ENCODE assay signal across 15 mouse cellular contexts in genomic region chr4:132809621-132810020, GRCm38 (mm10). TPM values are rescaled to one million over a fixed set of nuclear protein-coding genes. Genes with fewer than 3 reads are reported as not detected.
DNase-seq lines count a peak whose midpoint lies in the region; ATAC-seq and TF ChIP-seq lines count a peak whose summit lies in the region.
"Had no signal": no experiment of that assay in that cellular context is flagged by ENCODE, and none has a peak within 500 bp of the region (broad histone marks: within the 10 kb centered on the region; RNA-seq: fewer than 3 reads in every experiment).

No protein-coding gene starts in this region.

- H3K36me3 ChIP-seq in heart, embryonic 12.5 days: no peaks in the 10 kb centered on the region
- H3K36me3 ChIP-seq in liver, adult 2 months (ENCODE audit: control insufficient read depth, insufficient read depth, low read length): no peaks in the 10 kb centered on the region
- H3K36me3 ChIP-seq: embryonic facial prominence, embryonic 15.5 days; limb, embryonic 12.5 days; neural tube, embryonic 13.5 days had no signal

- no peak overlapping the region for H3K9ac ChIP-seq in heart, embryonic 12.5 days
- no peak overlapping the region for H3K9ac ChIP-seq in liver, adult 2 months (ENCODE audit: low read depth, low read length)
- H3K9ac ChIP-seq: embryonic facial prominence, embryonic 15.5 days; limb, embryonic 12.5 days; neural tube, embryonic 13.5 days had no signal

- no peak for ATAC-seq in heart, embryonic 12.5 days (ENCODE audit: insufficient number of reproducible peaks, low FRiP score)

- H3K4me3 ChIP-seq in heart, embryonic 12.5 days: no peak overlapping the region
- H3K4me3 ChIP-seq in liver, adult 2 months (ENCODE audit: insufficient read depth, low read depth, low read length): no peak overlapping the region
- H3K4me3 ChIP-seq: embryonic facial prominence, embryonic 15.5 days; limb, embryonic 12.5 days; neural tube, embryonic 13.5 days had no signal

- WGBS in heart, embryonic 12.5 days: 79% methylated on average over 5 of the region's 5 CpGs
- WGBS in liver, adult 2 months: 86% methylated on average over 5 of the region's 5 CpGs

- H3K27ac ChIP-seq in heart, embryonic 12.5 days (ENCODE audit: poor library complexity, severe bottlenecking): no peak overlapping the region
- peak overlapping the region; percentile 20; the same call in 1 of the 2 replicates for H3K27ac ChIP-seq in liver, adult 2 months (replicated peaks; ENCODE audit: insufficient read depth, low read depth, low read length)
- H3K27ac ChIP-seq: embryonic facial prominence, embryonic 15.5 days; limb, embryonic 12.5 days; neural tube, embryonic 13.5 days had no signal

- no peak for TF ChIP-seq POLR2A in liver, adult 2 months (IDR thresholded peaks at IDR 0.05; ENCODE audit: extremely low read depth, insufficient read depth, low read length)

- no peaks in the 10 kb centered on the region for H3K27me3 ChIP-seq in heart, embryonic 12.5 days (replicated peaks)
- H3K27me3 ChIP-seq in liver, adult 2 months (ENCODE audit: control insufficient read depth, insufficient read depth, low read length): no peaks in the 10 kb centered on the region
- H3K27me3 ChIP-seq: embryonic facial prominence, embryonic 15.5 days; limb, embryonic 12.5 days; neural tube, embryonic 13.5 days had no signal

- peak; percentile 20 to 46 for DNase-seq in heart, adult 18-20 months
- peak; percentile 67 to 70 for DNase-seq in right cerebral cortex, adult 2 months (ENCODE audit: low spot score in 2 of 2)
- no peak for DNase-seq in right cerebral cortex, postnatal 14 days
- DNase-seq in liver, adult 2 months (ENCODE audit: extremely low read depth, low read depth, low spot score): peak; percentile 23
- peak; percentile 78 for DNase-seq in telencephalon, adult 2 months (ENCODE audit: low read depth, low spot score)
- DNase-seq in cerebellum, adult 18-20 months: no peak
- DNase-seq in urinary bladder, adult 18-20 months (ENCODE audit: low spot score in 2 of 2): no peak
- DNase-seq: adrenal gland, postnatal 14 days; cerebellum, adult 9-11 months; gastrocnemius, postnatal 36 days; kidney, adult 11 months had no signal

- TF ChIP-seq CTCF in liver, adult 2 months (IDR thresholded peaks at IDR 0.05; ENCODE audit: low read depth, low read length): no peak

- H3K4me2 ChIP-seq in heart, embryonic 12.5 days: no peak overlapping the region
- H3K4me2 ChIP-seq: embryonic facial prominence, embryonic 15.5 days; limb, embryonic 12.5 days; neural tube, embryonic 13.5 days had no signal

- peaks cover 10% of the 10 kb centered on the region for H3K9me3 ChIP-seq in heart, embryonic 12.5 days (replicated peaks)
- H3K9me3 ChIP-seq: neural tube, embryonic 13.5 days had no signal

- H3K4me1 ChIP-seq in heart, embryonic 12.5 days (replicated peaks): peaks cover 21% of the 10 kb centered on the region
- H3K4me1 ChIP-seq in liver, adult 2 months (ENCODE audit: control insufficient read depth, insufficient read depth, low read length): no peaks in the 10 kb centered on the region
- H3K4me1 ChIP-seq: embryonic facial prominence, embryonic 15.5 days; limb, embryonic 12.5 days; neural tube, embryonic 13.5 days had no signal

- no peaks in the 10 kb centered on the region for H3K79me2 ChIP-seq in liver, adult 2 months (ENCODE audit: control insufficient read depth, insufficient read depth, low read length)

RNA-seq across cellular contexts. Expression of gene Themis2, which starts 13.4 kb away (rescaled TPM):
- total RNA-seq in heart, adult 18-20 months (2021): 1 to 10 TPM; 1.5 to 2.1 TPM
- 0.50 TPM in 2 replicates for polyA plus RNA-seq in heart, embryonic 12.5 days (2016; fragmentation: Nextera tagmentation; extraction: Ambion mirVana)
- total RNA-seq in liver, adult 2 months (2014; rRNA removed): 2.5 and 3.0 TPM in 2 replicates
- 1.3 and 3.1 TPM in 2 replicates for polyA plus RNA-seq in liver, adult 2 months (2012; rRNA removed)

RNA-seq across cellular contexts. Expression of gene Ppp1r8, which starts 33.3 kb away (rescaled TPM):
- total RNA-seq in heart, adult 18-20 months (2021): 10 to 100 TPM; 18.8 to 20.5 TPM
- 28.6 and 30.0 TPM in 2 replicates for polyA plus RNA-seq in heart, embryonic 12.5 days (2016; fragmentation: Nextera tagmentation; extraction: Ambion mirVana)
- total RNA-seq in liver, adult 2 months (2014; rRNA removed): 9.3 and 9.8 TPM in 2 replicates
- 9.3 and 10.9 TPM in 2 replicates for polyA plus RNA-seq in liver, adult 2 months (2012; rRNA removed)

RNA-seq across cellular contexts. Expression of gene Rpa2, which starts 41.5 kb away (rescaled TPM):
- total RNA-seq in heart, adult 18-20 months (2021): 10 to 100 TPM; 11.8 to 14.1 TPM
- polyA plus RNA-seq in heart, embryonic 12.5 days (2016; fragmentation: Nextera tagmentation; extraction: Ambion mirVana): 85.0 and 87.4 TPM in 2 replicates
- total RNA-seq in liver, adult 2 months (2014; rRNA removed): 6.6 and 8.1 TPM in 2 replicates
- 9.2 and 11.1 TPM in 2 replicates for polyA plus RNA-seq in liver, adult 2 months (2012; rRNA removed)

RNA-seq across cellular contexts. Expression of gene Smpdl3b, which starts 52.6 kb away (rescaled TPM):
- total RNA-seq in heart, adult 18-20 months (2021): under 1 TPM; 0.51 to 0.79 TPM
- 6.5 and 6.9 TPM in 2 replicates for polyA plus RNA-seq in heart, embryonic 12.5 days (2016; fragmentation: Nextera tagmentation; extraction: Ambion mirVana)
- total RNA-seq in liver, adult 2 months (2014; rRNA removed): 0.34 and 0.65 TPM in 2 replicates
- 0.16 and 0.34 TPM in 2 replicates for polyA plus RNA-seq in liver, adult 2 months (2012; rRNA removed)

Comparison
In these comparisons a context has a peak if more than half of its experiments do, and no peak if none do; other contexts are left out.
1. DNase-seq: peak in heart, adult 18-20 months (2 of 2), right cerebral cortex, adult 2 months (2 of 2), liver, adult 2 months (single experiment) and telencephalon, adult 2 months (single experiment); none in right cerebral cortex, postnatal 14 days (single experiment), cerebellum, adult 18-20 months (0 of 2) and urinary bladder, adult 18-20 months (0 of 2).